Mouse (Mus musculus) erythroblast, embryonic 14.5 days (primary cell): ENCODE data around the gene 1700014D04Rik.

Source experiments
- GATA1 ChIP-seq: IDR thresholded peaks from 2 replicates; pipeline ENCODE4 v1.6.1; 2012; ENCODE audit warnings: low read length, inconsistent platforms, mixed read lengths
- TAL1 ChIP-seq: IDR thresholded peaks from 3 replicates; pipeline ENCODE4 v1.6.1; 2012; ENCODE audit warnings: low read length, inconsistent platforms, mixed read lengths

GRCm38 (mm10) chr13:59738455-59738854 is 8.1 kb downstream of the 1700014D04Rik start:
- TF ChIP-seq TAL1 (peak; percentile 75), GATA1 (peak; percentile 65)
